Mouse (Mus musculus): Measurements from ENCODE around the gene Rgn.

The Rgn gene

DNA sequence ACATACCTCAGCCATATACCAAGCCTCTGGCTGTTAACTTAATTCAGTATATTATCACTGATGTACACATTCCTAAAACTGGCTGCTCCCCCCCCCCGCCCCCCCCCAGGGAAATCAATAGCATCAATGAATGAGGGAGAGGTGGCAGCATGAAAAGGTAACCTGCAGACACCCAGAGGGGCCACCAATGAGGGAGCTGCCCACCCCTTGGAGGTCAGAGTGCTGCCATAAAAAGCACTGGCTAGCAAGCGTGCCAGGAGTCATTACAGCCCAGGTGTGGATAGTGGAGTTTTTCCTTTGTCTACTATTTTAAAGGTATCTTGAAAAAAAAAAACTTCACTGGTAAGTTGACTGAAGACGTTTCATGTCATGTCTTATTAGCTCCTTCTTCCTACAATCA is at the start of gene Rgn:
Gene Rgn, plus strand, starts transcription at position 256 of the 400 bp plus-strand sequence.
- in situ Hi-C loops (cut with MboI; ENCODE audit: unreplicated experiment in 2 of 2) = no loop called here

DNA sequence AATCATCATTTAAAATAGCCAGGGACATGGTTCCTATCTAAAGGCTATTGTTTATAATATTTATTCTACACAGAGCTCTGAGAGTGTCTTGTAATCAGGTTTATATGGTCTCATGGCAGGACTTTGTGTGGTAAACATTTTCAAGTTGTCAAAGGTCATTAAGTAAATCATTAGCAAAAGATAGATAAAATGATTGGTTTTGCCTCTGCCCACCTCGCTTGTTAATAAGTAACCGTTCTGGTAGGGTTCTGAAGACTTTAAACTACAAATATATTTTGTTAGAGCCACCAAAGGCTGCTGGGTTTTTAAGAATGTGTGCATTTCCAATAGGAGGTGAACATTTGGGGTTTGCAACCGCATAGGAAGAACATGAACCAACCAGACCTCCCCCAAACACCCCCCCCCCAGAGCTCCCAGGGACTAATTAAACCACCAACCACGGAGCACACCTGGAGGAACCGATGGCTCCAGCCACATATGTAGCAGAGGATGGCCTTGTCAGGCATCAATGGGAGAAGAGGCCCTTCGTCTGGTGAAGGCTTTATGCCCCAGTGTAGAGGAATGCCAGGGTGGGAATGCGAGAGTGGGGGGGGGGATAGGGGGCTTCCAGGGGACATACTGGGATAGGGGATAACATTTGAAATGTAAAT is 29.2 kb upstream of the Rgn start:
- in situ Hi-C loops (cut with MboI; ENCODE audit: unreplicated experiment in 2 of 2) = no loop called here

DNA sequence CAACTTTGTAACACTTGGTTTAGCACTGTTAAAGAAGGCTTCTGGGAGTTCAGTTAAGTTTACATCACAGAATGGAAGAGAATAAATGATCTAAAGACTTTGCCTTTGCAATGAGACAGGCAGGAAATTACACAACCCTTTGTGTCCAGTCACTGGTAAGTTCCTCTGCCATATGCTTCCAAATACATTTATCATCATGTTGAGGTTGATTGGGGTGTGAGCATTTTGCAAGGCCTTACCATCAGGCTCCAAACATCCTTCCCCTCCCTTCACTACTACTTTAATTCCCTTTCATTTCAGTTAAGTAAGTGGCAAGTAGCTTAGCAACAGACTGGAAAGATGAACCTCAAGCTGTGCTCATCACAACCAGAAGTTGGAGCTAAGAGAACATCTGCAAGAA is 28.0 kb upstream of the Rgn start:
- in situ Hi-C loops (cut with MboI; ENCODE audit: unreplicated experiment in 2 of 2) = no loop called here

DNA sequence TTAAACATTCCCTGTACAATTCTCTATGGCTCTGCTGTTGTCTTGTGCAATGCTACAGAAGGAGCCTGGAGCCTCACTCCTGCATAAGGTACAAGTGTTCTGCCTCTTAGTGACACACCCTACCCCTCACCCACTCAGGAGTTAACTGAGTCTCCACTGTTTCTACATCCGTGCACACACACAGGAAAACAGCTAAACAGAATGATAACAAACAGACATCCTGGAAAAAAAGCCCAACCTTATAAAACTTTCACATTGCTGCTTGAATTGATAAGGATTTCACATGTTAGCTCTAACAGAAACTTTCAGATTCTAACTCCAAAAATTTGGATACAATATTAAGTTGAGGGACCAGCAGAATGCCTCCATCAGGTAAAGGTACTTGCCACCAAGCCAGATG is 17.0 kb upstream of the Rgn start:
- in situ Hi-C loops (cut with MboI; ENCODE audit: unreplicated experiment in 2 of 2) = no loop called here

DNA sequence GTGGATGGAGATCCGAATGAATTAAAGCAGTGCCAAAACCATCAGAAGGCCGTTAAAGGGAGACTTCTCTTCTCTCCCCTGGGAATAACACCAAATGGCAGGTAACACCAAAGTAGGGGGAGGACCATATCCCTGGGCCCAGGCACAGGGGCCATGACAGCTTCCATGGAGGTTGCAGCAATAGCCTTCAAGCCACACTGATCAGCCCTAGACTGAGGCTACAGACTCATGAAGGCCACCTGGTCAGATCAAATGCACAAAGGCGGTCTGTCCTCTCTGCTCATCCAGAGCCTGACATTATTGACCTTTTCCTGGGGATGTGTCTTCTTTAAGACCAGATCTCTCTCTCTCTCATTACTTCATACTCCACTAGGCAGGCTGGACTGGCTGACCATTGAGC is 5.7 kb upstream of the Rgn start:
- in situ Hi-C loops (cut with MboI; ENCODE audit: unreplicated experiment in 2 of 2) = no loop called here

DNA sequence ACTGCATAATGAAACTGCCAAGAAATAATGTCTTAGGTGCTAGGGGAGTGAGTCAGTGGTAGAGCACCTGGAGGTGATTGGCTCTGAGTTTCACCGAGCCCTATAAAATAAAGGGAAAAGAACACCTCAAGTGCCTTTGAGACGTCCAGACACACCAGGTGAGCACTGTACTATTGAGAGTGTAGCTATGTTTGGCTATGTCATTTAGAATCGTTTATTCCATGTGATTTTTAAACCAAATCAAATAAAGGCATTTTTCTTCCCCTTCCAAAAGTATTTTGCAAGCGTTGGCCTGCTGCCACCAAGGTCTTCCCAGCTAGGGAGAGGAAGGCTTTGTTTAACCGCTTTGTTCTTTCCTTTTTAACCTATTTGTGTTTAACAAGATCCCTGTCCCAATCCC is 2.0 kb upstream of the Rgn start:
- in situ Hi-C loops (cut with MboI; ENCODE audit: unreplicated experiment in 2 of 2) = no loop called here

DNA sequence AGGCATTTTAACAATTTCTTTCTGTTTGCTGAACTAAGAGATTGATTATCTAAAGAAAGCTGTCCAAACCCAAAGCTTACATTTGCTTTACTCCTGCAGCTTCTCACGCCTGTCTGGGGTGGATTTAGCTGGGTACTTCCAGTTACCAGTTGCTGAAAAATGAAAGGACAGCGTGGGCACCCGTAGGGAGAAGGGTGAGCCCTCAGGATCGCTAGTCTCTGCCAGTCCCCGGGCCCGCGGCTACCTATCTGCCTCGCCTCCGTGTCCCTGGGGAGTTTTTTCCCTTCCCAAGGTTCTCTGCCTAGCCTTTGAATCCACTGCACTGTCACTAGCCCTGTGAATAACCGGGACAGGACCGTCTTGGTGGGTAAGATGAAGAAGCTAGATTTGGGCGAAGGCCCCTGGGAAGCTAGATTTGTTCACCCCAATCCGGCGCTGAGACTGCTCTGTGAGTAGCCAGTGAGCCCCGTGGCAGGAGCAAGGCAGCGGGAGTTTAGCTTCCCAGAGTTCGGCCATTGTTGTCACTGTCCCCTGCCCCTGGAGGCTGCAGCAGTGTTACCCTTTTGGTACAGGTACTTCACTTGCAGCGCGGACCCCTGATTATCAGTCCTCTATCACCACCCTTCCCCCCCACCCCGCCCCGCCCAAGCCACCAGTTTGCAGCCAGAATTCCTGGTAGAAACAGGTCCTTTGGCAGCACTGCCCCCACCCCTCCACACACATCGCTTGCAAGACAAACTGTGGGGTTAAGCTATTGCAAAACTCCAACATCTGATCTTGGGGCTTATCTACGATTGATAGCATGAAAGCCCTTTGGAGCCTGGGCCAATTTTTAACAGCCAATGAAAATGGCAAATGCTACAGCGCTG is 1.3 kb upstream of the Rgn start:
- in situ Hi-C loops (cut with MboI; ENCODE audit: unreplicated experiment in 2 of 2) = no loop called here

DNA sequence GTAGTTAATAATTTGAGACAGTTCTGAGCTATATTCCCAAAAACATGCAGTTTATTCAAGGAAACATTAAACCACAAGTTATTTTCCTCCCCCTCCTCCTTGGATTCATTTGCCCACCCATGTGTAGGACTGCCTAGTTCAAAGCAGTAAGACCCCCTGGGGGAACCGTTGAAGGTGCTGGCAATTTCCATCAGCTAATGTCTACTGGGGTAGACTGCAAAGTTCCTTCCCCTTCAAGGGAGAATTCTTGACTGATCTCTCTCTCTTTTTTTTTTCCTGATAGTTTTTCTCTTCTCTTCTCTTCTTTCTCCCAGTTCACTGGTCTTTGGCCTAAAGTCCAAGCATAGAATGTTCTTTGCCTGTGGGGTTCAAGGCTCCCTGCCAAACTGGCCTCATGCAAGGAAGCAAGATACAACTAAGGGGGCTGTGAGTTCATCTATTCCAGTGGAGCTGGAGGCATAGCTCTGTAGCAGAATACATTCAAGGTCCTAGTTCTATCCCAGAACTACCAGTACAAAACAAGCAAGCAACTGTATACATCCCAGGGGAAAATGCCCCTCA is 627 bp upstream of the Rgn start:
- in situ Hi-C loops (cut with MboI; ENCODE audit: unreplicated experiment in 2 of 2) = no loop called here

DNA sequence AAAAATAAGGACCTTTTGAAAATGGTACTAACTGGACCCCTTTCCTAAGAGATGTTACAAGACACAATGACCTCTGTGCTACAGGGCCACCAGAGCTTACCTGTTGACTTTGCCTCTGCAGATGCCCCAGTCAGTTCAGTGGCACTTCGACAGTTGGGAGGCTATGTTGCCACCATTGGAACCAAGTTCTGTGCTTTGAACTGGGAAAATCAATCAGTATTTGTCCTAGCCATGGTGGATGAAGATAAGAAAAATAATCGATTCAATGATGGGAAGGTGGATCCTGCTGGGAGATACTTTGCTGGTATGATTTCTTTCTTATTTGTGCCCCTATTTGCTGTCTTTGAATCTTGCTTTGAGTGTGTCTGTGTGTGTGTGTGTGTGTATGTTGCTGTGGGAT is 2.6 kb downstream of the Rgn start:
- in situ Hi-C loops (cut with MboI; ENCODE audit: unreplicated experiment in 2 of 2) = no loop called here

DNA sequence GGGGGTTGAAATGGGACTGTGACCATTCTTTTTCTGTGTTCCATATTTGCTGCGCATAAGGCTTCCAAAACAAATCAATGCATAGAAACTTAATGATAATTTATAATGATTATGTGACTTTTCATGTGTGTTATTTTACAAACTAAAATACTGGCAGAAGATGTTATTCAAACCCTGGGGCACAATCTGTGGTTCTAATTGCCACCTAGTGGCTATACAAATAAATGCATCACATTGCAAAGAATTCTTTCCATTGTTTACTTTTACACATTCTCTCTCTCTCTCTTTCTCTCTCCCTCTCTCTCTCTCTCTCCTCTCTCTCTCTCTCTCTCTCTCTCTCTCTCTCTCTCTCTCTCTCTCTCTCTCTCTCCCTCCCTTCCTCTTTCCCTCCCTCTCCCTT is 12.3 kb downstream of the Rgn start:
- in situ Hi-C loops (cut with MboI; ENCODE audit: unreplicated experiment in 2 of 2) = loop anchor here (5.0 to 10.0 kb wide), 2 partner anchors 540 to 547 kb away; no protein-coding TSS in a partner anchor

DNA sequence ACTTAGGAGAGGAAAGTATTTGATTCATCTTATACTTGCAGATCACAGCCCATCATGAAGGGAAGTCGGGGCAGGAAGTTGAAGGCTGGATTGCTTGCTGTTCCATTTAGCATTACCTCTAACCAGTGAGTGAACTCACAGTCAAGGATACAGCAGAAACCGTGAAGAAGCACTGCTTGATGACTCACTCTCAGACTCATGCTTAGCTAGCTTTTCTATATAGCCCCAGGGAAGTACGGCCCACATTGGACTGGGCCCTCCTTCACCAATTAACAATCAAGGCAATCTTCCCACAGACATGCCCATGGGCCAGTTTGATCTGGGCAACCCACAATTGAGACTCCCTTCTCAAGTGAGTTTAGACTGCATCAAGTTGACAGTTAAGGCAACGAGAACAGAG is 14.4 kb downstream of the Rgn start:
- in situ Hi-C loops (cut with MboI; ENCODE audit: unreplicated experiment in 2 of 2) = loop anchor here (5.0 to 10.0 kb wide), 2 partner anchors 542 to 549 kb away; no protein-coding TSS in a partner anchor

DNA sequence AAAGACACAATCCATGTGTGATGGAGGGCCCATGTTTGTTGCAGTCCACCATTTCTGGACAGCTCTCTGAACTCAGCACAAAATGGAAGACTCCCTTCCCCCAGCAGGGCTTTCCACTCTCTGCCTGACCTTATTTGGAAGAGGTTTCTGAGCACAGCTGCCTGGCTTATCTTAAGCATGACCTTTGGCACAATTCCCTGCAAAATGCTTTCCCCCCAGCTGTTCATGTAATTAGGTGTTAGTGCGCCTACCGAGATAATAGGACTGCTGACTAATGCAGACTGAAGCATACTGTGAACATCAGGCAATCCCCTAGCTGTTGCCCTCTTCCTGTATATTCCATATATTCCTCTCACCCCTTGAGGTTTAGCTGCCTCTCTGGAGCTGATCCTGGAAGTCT is 21.4 kb downstream of the Rgn start:
- in situ Hi-C loops (cut with MboI; ENCODE audit: unreplicated experiment in 2 of 2) = no loop called here

DNA sequence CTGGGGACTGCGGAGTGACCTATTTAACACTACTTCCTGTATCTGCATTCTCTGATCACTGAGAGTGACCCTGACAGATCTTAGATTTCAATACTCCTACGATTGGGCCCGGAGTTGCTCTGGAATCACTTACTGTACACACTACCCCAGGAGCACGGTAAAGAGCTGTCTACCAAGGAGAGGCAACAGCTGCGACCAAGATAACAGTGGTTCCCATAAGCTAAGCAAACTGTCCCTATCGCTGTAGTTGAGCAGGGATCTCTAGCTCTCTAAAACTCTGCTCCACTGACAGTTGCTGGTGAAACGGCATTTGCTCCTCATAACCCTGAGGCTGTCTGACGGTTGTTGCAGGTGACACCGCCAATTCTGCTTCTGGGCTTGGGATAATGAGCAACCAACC is 23.1 kb downstream of the Rgn start:
- in situ Hi-C loops (cut with MboI; ENCODE audit: unreplicated experiment in 2 of 2) = no loop called here

DNA sequence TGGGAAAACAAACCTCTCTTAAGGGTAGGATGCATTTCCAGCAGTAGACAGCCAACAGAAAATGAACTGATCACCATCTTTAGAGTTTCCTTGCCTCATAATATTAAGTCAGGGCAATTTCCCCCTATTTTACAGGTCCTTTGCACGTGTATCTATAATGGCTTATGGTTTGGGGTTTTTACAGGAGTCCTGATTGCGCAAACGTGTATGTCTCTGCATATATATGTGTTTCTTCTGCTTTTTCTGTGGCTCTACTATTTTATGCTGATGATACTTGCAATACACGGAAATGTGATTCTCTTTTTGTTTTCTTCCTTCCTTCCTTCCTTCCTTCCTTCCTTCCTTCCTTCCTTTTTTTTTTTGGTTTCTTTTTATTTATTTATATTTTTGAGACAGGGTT is 24.3 kb downstream of the Rgn start:
- in situ Hi-C loops (cut with MboI; ENCODE audit: unreplicated experiment in 2 of 2) = no loop called here

DNA sequence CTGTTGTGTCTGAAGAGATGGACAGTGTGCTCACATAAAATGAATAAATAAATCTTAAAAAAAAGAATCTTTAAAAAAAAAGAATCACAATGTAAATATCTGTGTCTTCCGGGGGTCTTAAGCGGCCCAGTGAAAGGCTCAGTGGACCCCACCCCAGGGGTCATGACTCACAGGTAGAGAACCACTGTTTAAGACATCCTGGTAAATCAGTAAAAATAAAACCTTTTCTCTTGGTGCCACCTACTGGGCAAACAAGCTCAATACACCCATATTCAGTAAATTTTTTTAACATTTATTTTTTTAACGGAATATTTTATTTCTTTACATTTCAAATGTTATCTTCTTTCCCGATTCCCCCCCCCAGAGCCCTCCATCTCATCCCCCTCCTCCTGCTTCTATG is 38.4 kb downstream of the Rgn start:
- in situ Hi-C loops (cut with MboI; ENCODE audit: unreplicated experiment in 2 of 2) = loop anchor here in 1 of 2 experiments (10.0 kb wide), 1 partner anchor 563 kb away; no protein-coding TSS in a partner anchor

DNA sequence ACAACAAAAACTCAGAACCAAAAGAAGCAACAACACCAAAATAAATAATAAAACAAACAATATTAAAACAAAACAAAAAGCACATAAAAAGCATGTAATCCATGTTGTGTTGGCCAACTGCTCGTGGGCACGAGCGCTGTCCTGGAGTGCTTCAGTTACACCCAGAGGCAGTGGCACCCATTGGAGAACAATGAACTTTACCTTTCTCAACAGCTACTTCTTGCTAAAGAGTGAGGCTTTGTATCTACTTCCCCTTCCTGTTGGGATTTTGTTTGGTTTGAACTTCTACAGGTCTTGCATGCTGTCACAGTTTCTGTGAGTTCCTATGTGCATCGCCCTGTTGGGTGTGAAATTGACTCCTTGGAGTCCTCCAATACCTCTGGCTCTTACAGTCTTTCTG is 58.9 kb downstream of the Rgn start:
- in situ Hi-C loops (cut with MboI; ENCODE audit: unreplicated experiment in 2 of 2) = no loop called here

Data from v-Abl transformed pro-B cells (cell line).